Mouse (Mus musculus) intestine, postnatal 0 days (tissue): ENCODE measurements around the gene Fam187a. TPM values are rescaled to one million over a fixed set of nuclear protein-coding genes. Genes with fewer than 3 reads are reported as not detected.

ENCODE experiments used
- ATAC-seq: fragments of 200-750 bp; cut with Nextera tagmentation; 2 replicates; pipeline ENCODE4 v1.8.0; 2017; ENCODE audit warnings: mild to moderate bottlenecking, moderate TSS enrichment, moderate library complexity
- H3K27ac ChIP-seq: fragments of 300-500 bp; sonication (generic); 2 replicates; pipeline ENCODE4 v1.5.1; 2014; ENCODE audit warnings: mild to moderate bottlenecking, low read depth, low read length, moderate library complexity
- H3K27me3 ChIP-seq: fragments of 300-500 bp; sonication (generic); replicated peaks from 2 replicates; pipeline ENCODE4 v1.6.1; 2014; ENCODE audit warnings: low read length, mixed read lengths; ENCODE audit not compliant: control insufficient read depth, insufficient read depth
- H3K36me3 ChIP-seq: fragments of 300-500 bp; sonication (generic); 2 replicates; pipeline ENCODE4 v1.6.1; 2014; ENCODE audit warnings: mild to moderate bottlenecking, moderate library complexity; ENCODE audit not compliant: control insufficient read depth, insufficient read depth
- H3K4me1 ChIP-seq: fragments of 300-500 bp; sonication (generic); replicated peaks from 2 replicates; pipeline ENCODE4 v1.6.1; 2014; ENCODE audit warnings: antibody characterized with exemption, low read length, mixed read lengths; ENCODE audit not compliant: control insufficient read depth, insufficient read depth
- H3K4me2 ChIP-seq: fragments of 300-500 bp; sonication (generic); replicated peaks from 2 replicates; pipeline ENCODE4 v1.6.1; 2014; ENCODE audit warnings: low read depth, mild to moderate bottlenecking, moderate library complexity
- H3K4me3 ChIP-seq: fragments of 300-500 bp; sonication (generic); 2 replicates; pipeline ENCODE4 v1.5.1; 2014; ENCODE audit warnings: low read depth, low read length
- H3K9ac ChIP-seq: fragments of 300-500 bp; sonication (generic); 2 replicates; pipeline ENCODE4 v1.6.1; 2014; ENCODE audit warnings: mild to moderate bottlenecking, low read depth, low read length
- H3K9me3 ChIP-seq: fragments of 300-500 bp; sonication (generic); 2 replicates; pipeline ENCODE4 v1.6.1; 2016; ENCODE audit warnings: mixed run types; ENCODE audit not compliant: control insufficient read depth
- CTCF ChIP-seq: sonication (generic); IDR thresholded peaks from 2 replicates; pipeline ENCODE4 v1.5.1; 2016; ENCODE audit warnings: low read depth, mild to moderate bottlenecking, control low read depth, antibody characterized with exemption, moderate library complexity
- WGBS: fragments of 180-500 bp; shearing (Covaris S2); extraction: QIAGEN DNeasy Blood & Tissue Kit; methylation state at CpG from one replicate; pipeline ENCODE4 v1.1.7; 2014; 5-methylcytosine and 5-hydroxymethylcytosine counted together
- polyA plus RNA-seq: library from polyadenylated mRNA; unstranded; fragments of >200 nt; fragmentation: Nextera tagmentation; extraction: Ambion mirVana; gene quantifications from 2 replicates; pipeline ENCODE4 v1.2.1, GENCODE M21; 2015

The Fam187a gene
- polyA plus RNA-seq, 1 experiment from 2014 or later = not detected

DNA sequence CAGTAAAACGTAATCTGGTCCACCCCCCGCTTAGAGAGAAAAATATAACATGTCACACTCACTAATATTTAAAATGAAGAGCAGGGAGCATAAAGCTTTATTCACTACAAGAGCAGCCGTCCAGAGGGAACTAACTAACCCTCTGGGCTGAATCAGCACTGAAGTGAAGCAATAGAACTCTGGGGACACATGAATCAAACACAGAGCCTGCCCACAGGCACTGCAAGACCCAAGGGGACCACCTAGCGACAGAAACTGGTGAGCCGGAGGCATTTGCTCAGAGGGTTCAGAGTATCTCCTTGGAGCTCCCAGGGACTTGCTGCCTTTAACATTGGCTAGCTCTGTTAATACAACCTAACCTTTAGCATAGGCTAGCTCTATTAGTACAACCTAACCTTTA lies 5.1 kb downstream of the Fam187a start:
- H3K4me3 ChIP-seq = no peak overlapping the region
- H3K4me2 ChIP-seq = no peak overlapping the region
- no peak for ATAC-seq
- WGBS = 65% methylated on average over 5 of the region's 5 CpGs
- no peak for TF ChIP-seq CTCF
- peaks cover 12% of the 10 kb centered on the region for H3K27me3 ChIP-seq
- H3K36me3 ChIP-seq = no peaks in the 10 kb centered on the region
- H3K4me1 ChIP-seq = peaks cover 4% of the 10 kb centered on the region; the same call in 1 of the 2 replicates
- no peaks in the 10 kb centered on the region for H3K9me3 ChIP-seq
- H3K27ac ChIP-seq = no peak overlapping the region
- H3K9ac ChIP-seq = no peak overlapping the region

DNA sequence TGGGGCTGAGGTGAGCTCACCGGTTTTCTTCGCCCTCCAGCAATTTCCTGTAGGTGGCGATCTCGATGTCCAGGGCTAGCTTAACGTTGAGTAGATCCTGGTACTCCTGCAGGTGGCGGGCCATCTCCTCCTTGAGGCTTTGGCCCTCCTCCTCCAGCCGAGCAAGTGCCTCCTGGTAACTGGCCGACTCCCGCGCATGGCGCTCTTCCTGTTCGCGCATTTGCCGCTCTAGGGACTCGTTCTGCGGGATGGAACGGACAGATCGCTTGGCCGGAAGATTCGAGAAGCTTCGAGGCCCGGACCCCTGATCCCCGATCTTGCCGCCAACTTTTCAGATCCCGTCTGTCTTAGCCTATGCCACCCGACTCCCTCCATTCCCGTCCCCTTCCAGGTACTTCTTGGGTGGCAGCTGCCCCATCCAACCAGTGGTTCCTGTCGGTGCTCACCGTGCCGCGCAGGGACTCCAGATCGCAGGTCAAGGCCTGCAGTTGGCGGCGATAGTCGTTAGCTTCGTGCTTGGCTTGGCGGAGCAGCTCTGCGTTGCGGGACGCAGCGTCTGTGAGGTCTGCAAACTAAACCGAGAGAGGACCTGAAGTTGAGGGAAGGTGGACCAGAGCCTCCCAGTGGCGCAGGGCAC lies 8.2 kb downstream of the Fam187a start:
- peak; percentile 96 for TF ChIP-seq CTCF
- 3% methylated on average over 43 of the region's 43 CpGs for WGBS
- peaks cover 4% of the 10 kb centered on the region; the same call in 1 of the 2 replicates for H3K4me1 ChIP-seq
- peak overlapping the region; percentile 48 for H3K4me3 ChIP-seq
- peak overlapping the region; percentile 85 for H3K4me2 ChIP-seq
- no peaks in the 10 kb centered on the region for H3K9me3 ChIP-seq
- no peak overlapping the region for H3K27ac ChIP-seq
- no peaks in the 10 kb centered on the region for H3K36me3 ChIP-seq
- peak overlapping the region; percentile 34 for H3K9ac ChIP-seq
- peaks cover 12% of the 10 kb centered on the region for H3K27me3 ChIP-seq
- peak; percentile 90 for ATAC-seq

DNA sequence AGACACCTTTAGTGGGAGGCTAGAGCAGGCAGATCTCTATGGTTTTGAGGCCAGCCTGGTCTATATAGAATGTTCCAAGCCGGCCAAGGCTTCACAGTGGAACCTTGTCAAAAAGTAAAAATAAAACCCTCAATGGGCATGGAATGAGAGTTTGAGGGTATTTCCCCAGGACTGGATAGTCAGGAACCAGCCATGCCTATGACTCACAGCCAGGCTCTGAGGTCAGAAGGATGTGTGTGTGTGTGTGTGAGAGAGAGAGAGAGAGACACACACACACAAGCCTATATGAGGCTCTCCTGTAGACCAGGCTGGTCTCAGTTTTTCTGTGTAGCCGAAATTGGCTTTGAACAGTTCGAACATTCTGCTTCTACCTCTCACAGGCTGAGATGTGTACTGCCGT lies 9.7 kb downstream of the Fam187a start:
- Histone ChIP-seq H3K9me3 (no peaks in the 10 kb centered on the region), H3K27ac (no peak overlapping the region), H3K36me3 (no peaks in the 10 kb centered on the region), H3K9ac (no peak overlapping the region), H3K4me3 (no peak overlapping the region), H3K4me1 (peaks cover 4% of the 10 kb centered on the region; the same call in 1 of the 2 replicates), H3K4me2 (no peak overlapping the region), H3K27me3 (peaks cover 12% of the 10 kb centered on the region)
- WGBS = 89% methylated on average over 4 of the region's 4 CpGs
- TF ChIP-seq CTCF = no peak
- no peak for ATAC-seq

DNA sequence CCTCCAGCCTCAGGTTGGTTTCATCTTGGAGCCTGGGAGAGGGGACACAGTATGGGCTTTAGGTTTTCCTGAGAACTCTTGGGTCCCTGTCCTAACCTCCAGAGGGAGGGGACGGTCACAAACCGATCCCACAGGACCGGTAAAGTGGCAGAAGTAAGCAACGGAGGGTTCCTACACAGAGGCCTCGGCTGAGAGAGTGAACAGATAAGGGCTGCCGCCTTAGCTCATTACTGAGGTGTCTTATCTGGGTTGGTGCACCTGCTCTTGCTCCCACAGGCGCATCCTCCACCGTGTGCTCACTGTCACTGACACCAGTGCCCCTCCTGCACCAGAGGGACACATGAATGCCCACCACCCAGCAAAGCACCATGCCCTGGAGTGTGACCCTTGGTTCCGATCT lies 10.8 kb downstream of the Fam187a start:
- no peaks in the 10 kb centered on the region for H3K36me3 ChIP-seq
- peaks cover 7% of the 10 kb centered on the region; the same call in 1 of the 2 replicates for H3K4me1 ChIP-seq
- no peaks in the 10 kb centered on the region for H3K9me3 ChIP-seq
- H3K4me2 ChIP-seq = no peak overlapping the region
- H3K4me3 ChIP-seq = no peak overlapping the region
- no peak overlapping the region for H3K9ac ChIP-seq
- ATAC-seq = no peak
- H3K27ac ChIP-seq = no peak overlapping the region
- H3K27me3 ChIP-seq = peaks cover 12% of the 10 kb centered on the region
- WGBS = 57% methylated on average over 9 of the region's 9 CpGs
- no peak for TF ChIP-seq CTCF

DNA sequence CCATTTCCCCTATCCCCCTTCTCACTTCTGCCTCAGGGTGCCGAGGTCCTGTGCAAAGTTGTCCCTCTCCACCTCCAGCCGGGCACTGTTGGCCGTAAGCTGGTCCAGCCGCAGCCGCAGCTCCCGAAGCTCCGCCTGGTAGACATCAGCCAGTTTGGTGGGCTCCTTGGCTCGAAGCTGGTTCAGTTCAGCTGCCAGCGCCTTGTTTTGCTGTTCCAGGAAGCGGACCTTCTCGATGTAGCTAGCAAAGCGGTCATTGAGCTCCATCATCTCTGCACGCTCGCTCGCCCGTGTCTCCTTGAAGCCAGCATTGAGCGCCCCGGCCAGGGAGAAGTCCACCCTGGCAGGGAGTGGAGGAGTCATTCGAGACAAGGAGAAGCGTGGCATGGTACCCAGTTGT lies 11.7 kb downstream of the Fam187a start:
- no peak for ATAC-seq
- Histone ChIP-seq H3K27ac (no peak overlapping the region), H3K9ac (no peak overlapping the region), H3K4me3 (no peak overlapping the region), H3K4me1 (peaks cover 7% of the 10 kb centered on the region; the same call in 1 of the 2 replicates), H3K9me3 (no peaks in the 10 kb centered on the region), H3K4me2 (no peak overlapping the region), H3K36me3 (no peaks in the 10 kb centered on the region), H3K27me3 (peaks cover 12% of the 10 kb centered on the region)
- 75% methylated on average over 20 of the region's 20 CpGs for WGBS
- TF ChIP-seq CTCF = no peak

DNA sequence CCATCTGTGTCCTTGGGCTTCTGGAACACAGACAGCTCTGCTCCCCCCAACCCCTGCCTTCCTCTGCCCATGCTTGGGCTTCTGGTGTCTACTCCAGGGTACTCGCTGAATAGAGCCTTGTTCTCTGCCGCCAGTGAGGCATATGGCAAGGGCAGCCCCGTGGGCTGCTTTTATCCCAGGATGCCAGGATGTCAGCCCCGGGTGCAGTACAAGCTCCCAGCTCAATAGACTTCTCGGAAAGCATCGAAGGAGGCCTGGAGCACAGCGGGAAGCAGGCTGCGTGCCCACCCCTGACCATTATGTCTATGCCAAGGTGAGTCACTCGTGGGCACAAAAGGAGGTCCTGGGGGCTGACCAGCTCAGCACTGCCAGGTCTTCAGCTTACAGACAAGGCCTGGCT lies 13.4 kb downstream of the Fam187a start:
- no peak overlapping the region for H3K4me2 ChIP-seq
- no peak overlapping the region for H3K4me3 ChIP-seq
- 74% methylated on average over 9 of the region's 9 CpGs for whole genome bisulfite sequencing
- H3K36me3 ChIP-seq = no peaks in the 10 kb centered on the region
- H3K9ac ChIP-seq = no peak overlapping the region
- no peak overlapping the region for H3K27ac ChIP-seq
- no peaks in the 10 kb centered on the region for H3K9me3 ChIP-seq
- TF ChIP-seq CTCF = no peak
- peaks cover 9% of the 10 kb centered on the region for H3K27me3 ChIP-seq
- H3K4me1 ChIP-seq = peaks cover 2% of the 10 kb centered on the region; the same call in 1 of the 2 replicates
- no peak for ATAC-seq
